Mouse (Mus musculus) lung, postnatal 0 days (tissue): Measurements from ENCODE around the gene Sapcd1.

ENCODE experiments used
- CTCF ChIP-seq: IDR thresholded peaks from 2 replicates; pipeline ENCODE4 v1.5.1; 2016; ENCODE audit warnings: antibody characterized with exemption, mild to moderate bottlenecking
- EP300 ChIP-seq: IDR thresholded peaks from 2 replicates; pipeline ENCODE4 v1.6.1; 2016; ENCODE audit warnings: antibody characterized with exemption, mild to moderate bottlenecking, control low read depth

DNA sequence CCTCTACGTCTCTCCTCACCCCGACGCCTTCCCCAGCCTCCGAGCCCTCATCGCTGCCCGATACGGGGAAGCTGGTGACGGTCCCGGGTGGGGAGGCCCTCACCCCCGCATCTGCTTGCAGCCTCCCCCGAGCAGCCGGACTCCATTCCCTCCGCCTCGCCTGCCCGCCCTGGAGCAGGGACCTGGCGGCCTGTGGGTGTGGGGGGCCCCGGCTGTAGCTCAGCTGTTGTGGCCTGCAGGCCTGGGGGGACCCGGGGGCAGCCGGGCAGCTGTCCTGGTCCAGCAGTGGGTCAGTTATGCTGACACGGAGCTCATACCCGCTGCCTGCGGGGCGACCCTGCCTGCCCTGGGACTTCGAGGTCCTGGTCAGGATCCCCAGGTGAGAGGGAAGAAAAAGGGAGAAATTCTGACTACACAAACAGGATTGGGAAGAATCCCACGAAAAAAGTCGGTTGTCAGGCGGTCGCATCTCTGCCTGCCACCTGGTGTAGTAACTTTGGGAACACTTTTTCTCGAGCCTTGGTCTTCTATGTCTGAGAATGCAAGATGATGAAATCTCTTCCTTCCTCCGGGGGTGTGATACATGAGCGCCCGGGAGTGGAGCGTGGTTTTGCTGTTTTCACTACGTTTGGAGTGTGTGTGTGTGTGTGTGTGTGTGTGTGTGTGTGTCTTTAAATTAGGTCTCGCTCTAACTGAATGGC lies 26.2 kb downstream of the Sapcd1 start:
- TF ChIP-seq CTCF (no peak), EP300 (no peak)
